Mouse (Mus musculus) embryonic facial prominence, embryonic 10.5 days (tissue): ENCODE results near the gene Rbfox2. TPM values are rescaled to one million over a fixed set of nuclear protein-coding genes. Genes with fewer than 3 reads are reported as not detected.

Experiments used
- DNase-seq: peaks from one replicate; pipeline ENCODE4 v3.0.0-alpha.2; 2017; ENCODE audit warnings: low spot score
- H3K27ac ChIP-seq: fragments of 300-500 bp; sonication (generic); replicated peaks from 2 replicates; pipeline ENCODE4 v1.5.1; 2016; ENCODE audit warnings: mild to moderate bottlenecking
- H3K27me3 ChIP-seq: fragments of 300-500 bp; sonication (generic); replicated peaks from 2 replicates; pipeline ENCODE4 v1.6.1; 2016; ENCODE audit warnings: low read depth, mild to moderate bottlenecking; ENCODE audit not compliant: poor library complexity, severe bottlenecking
- H3K36me3 ChIP-seq: fragments of 300-500 bp; sonication (generic); replicated peaks from 2 replicates; pipeline ENCODE4 v1.6.1; 2016; ENCODE audit warnings: mild to moderate bottlenecking, moderate library complexity
- H3K4me1 ChIP-seq: fragments of 300-500 bp; sonication (generic); 2 replicates; pipeline ENCODE4 v1.6.1; 2016
- H3K4me3 ChIP-seq: fragments of 300-500 bp; sonication (generic); 2 replicates; pipeline ENCODE4 v1.5.1; 2016; ENCODE audit warnings: mild to moderate bottlenecking, moderate library complexity
- H3K9me3 ChIP-seq: fragments of 300-500 bp; sonication (generic); 2 replicates; pipeline ENCODE4 v1.6.1; 2016; ENCODE audit warnings: mild to moderate bottlenecking
- WGBS: fragments of 180-500 bp; shearing (Covaris S2); methylation state at CpG from one replicate; pipeline ENCODE4 v1.1.7; 2016; 5-methylcytosine and 5-hydroxymethylcytosine counted together
- polyA plus RNA-seq: library from polyadenylated mRNA; unstranded; fragments of >200 nt; fragmentation: Nextera tagmentation; extraction: Ambion mirVana; gene quantifications from 2 replicates; pipeline ENCODE4 v1.2.1, GENCODE M21; 2016

The Rbfox2 gene
- polyA plus RNA-seq, 1 experiment from 2014 or later: 60.7 TPM

GRCm38 (mm10) chr15:77117209-77117608 lies 189.6 kb downstream of the Rbfox2 start:
- H3K9me3 ChIP-seq: no peaks in the 10 kb centered on the region
- peaks cover 11% of the 10 kb centered on the region; the same call in 1 of the 2 replicates for H3K4me1 ChIP-seq
- WGBS: 27% methylated on average over 3 of the region's 3 CpGs
- DNase-seq: no peak
- no peaks in the 10 kb centered on the region for H3K27me3 ChIP-seq
- H3K36me3 ChIP-seq: peaks cover 65% of the 10 kb centered on the region
- no peak overlapping the region for H3K27ac ChIP-seq
- no peak overlapping the region for H3K4me3 ChIP-seq

- peaks cover 66% of the 10 kb centered on the region for H3K36me3 ChIP-seq
- peaks cover 11% of the 10 kb centered on the region; the same call in 1 of the 2 replicates for H3K4me1 ChIP-seq
- no peak overlapping the region for H3K27ac ChIP-seq
- no peaks in the 10 kb centered on the region for H3K9me3 ChIP-seq
- no peak overlapping the region for H3K4me3 ChIP-seq
- H3K27me3 ChIP-seq: no peaks in the 10 kb centered on the region
- no peak for DNase-seq
- 89% methylated on average over 9 of the region's 9 CpGs for WGBS
Observed at GRCm38 (mm10) chr15:77116139-77116722, 190.6 kb downstream of the Rbfox2 start.

- no peaks in the 10 kb centered on the region for H3K27me3 ChIP-seq
- no peak for DNase-seq
- peaks cover 11% of the 10 kb centered on the region; the same call in 1 of the 2 replicates for H3K4me1 ChIP-seq
- H3K4me3 ChIP-seq: no peak overlapping the region
- 87% methylated on average over 4 of the region's 4 CpGs for WGBS
- H3K9me3 ChIP-seq: no peaks in the 10 kb centered on the region
- H3K36me3 ChIP-seq: peaks cover 66% of the 10 kb centered on the region
- H3K27ac ChIP-seq: no peak overlapping the region
Observed at GRCm38 (mm10) chr15:77115456-77115855, 191.3 kb downstream of the Rbfox2 start.

GRCm38 (mm10) chr15:77113591-77113990 lies 193.2 kb downstream of the Rbfox2 start:
- no peak for DNase-seq
- Histone ChIP-seq H3K27ac (no peak overlapping the region), H3K4me3 (no peak overlapping the region), H3K4me1 (peaks cover 11% of the 10 kb centered on the region; the same call in 1 of the 2 replicates), H3K9me3 (no peaks in the 10 kb centered on the region), H3K36me3 (peaks cover 59% of the 10 kb centered on the region), H3K27me3 (no peaks in the 10 kb centered on the region)
- 86% methylated on average over 9 of the region's 9 CpGs for whole genome bisulfite sequencing

- 86% methylated on average over 2 of the region's 2 CpGs for WGBS
- H3K4me1 ChIP-seq: peaks cover 7% of the 10 kb centered on the region; the same call in 1 of the 2 replicates
- H3K27me3 ChIP-seq: no peaks in the 10 kb centered on the region
- DNase-seq: no peak
- no peaks in the 10 kb centered on the region for H3K9me3 ChIP-seq
- peaks cover 72% of the 10 kb centered on the region for H3K36me3 ChIP-seq
- no peak overlapping the region for H3K4me3 ChIP-seq
- H3K27ac ChIP-seq: no peak overlapping the region
Observed at GRCm38 (mm10) chr15:77112378-77112777, 194.4 kb downstream of the Rbfox2 start.

- no peak for DNase-seq
- peaks cover 75% of the 10 kb centered on the region for H3K36me3 ChIP-seq
- H3K4me3 ChIP-seq: no peak overlapping the region
- H3K4me1 ChIP-seq: peaks cover 2% of the 10 kb centered on the region; the same call in 1 of the 2 replicates
- H3K27me3 ChIP-seq: no peaks in the 10 kb centered on the region
- H3K27ac ChIP-seq: no peak overlapping the region
- WGBS: 84% methylated on average over 7 of the region's 7 CpGs
- no peaks in the 10 kb centered on the region for H3K9me3 ChIP-seq
Observed at GRCm38 (mm10) chr15:77111924-77112323, 194.9 kb downstream of the Rbfox2 start.

GRCm38 (mm10) chr15:77110452-77110851 lies 196.4 kb downstream of the Rbfox2 start:
- DNase-seq: no peak
- WGBS: 90% methylated on average over 11 of the region's 11 CpGs
- H3K36me3 ChIP-seq: peaks cover 65% of the 10 kb centered on the region

GRCm38 (mm10) chr15:77107169-77107908 lies 199.5 kb downstream of the Rbfox2 start:
- Histone ChIP-seq H3K4me1 (peaks cover 5% of the 10 kb centered on the region; the same call in 1 of the 2 replicates), H3K9me3 (no peaks in the 10 kb centered on the region), H3K27me3 (no peaks in the 10 kb centered on the region), H3K36me3 (peaks cover 51% of the 10 kb centered on the region), H3K27ac (no peak overlapping the region), H3K4me3 (no peak overlapping the region)
- 90% methylated on average over 10 of the region's 10 CpGs for WGBS
- DNase-seq: no peak

More at GRCm38 (mm10) chr15:77110452-77110851, 196.4 kb downstream of the Rbfox2 start:
- H3K4me1 ChIP-seq: no peaks in the 10 kb centered on the region
- H3K4me3 ChIP-seq: no peak overlapping the region
- no peaks in the 10 kb centered on the region for H3K9me3 ChIP-seq
- no peak overlapping the region for H3K27ac ChIP-seq
- no peaks in the 10 kb centered on the region for H3K27me3 ChIP-seq

GRCm38 (mm10) chr15:77105273-77105672 lies 201.5 kb downstream of the Rbfox2 start:
- Histone ChIP-seq H3K36me3 (peaks cover 59% of the 10 kb centered on the region), H3K27ac (no peak overlapping the region), H3K9me3 (no peaks in the 10 kb centered on the region), H3K4me3 (no peak overlapping the region), H3K4me1 (peaks cover 5% of the 10 kb centered on the region; the same call in 1 of the 2 replicates), H3K27me3 (no peaks in the 10 kb centered on the region)
- 90% methylated on average over 10 of the region's 10 CpGs for WGBS
- DNase-seq: no peak

- H3K4me1 ChIP-seq: peaks cover 10% of the 10 kb centered on the region
- no peaks in the 10 kb centered on the region for H3K27me3 ChIP-seq
- WGBS: 81% methylated on average over 10 of the region's 10 CpGs
- no peak overlapping the region for H3K4me3 ChIP-seq
- peak overlapping the region; percentile 35; the same call in 1 of the 2 replicates for H3K27ac ChIP-seq
- no peak for DNase-seq
- H3K36me3 ChIP-seq: peaks cover 62% of the 10 kb centered on the region
- no peaks in the 10 kb centered on the region for H3K9me3 ChIP-seq
Observed at GRCm38 (mm10) chr15:77104349-77105158, 202.2 kb downstream of the Rbfox2 start.

- Histone ChIP-seq H3K4me3 (no peak overlapping the region), H3K27ac (no peak overlapping the region), H3K27me3 (no peaks in the 10 kb centered on the region), H3K9me3 (no peaks in the 10 kb centered on the region), H3K36me3 (peaks cover 68% of the 10 kb centered on the region), H3K4me1 (peaks cover 18% of the 10 kb centered on the region)
- DNase-seq: no peak
- 84% methylated on average over 5 of the region's 5 CpGs for WGBS
Observed at GRCm38 (mm10) chr15:77102685-77103084, 204.1 kb downstream of the Rbfox2 start.

GRCm38 (mm10) chr15:77099756-77100155 lies 207.0 kb downstream of the Rbfox2 start:
- WGBS: 45% methylated on average over 3 of the region's 3 CpGs
- Histone ChIP-seq H3K4me1 (peaks cover 18% of the 10 kb centered on the region), H3K4me3 (no peak overlapping the region), H3K36me3 (peaks cover 83% of the 10 kb centered on the region), H3K9me3 (no peaks in the 10 kb centered on the region), H3K27me3 (no peaks in the 10 kb centered on the region), H3K27ac (no peak overlapping the region)
- DNase-seq: no peak
